Comparison of ENCODE assay signal across 15 mouse cellular contexts in the genomic region with DNA sequence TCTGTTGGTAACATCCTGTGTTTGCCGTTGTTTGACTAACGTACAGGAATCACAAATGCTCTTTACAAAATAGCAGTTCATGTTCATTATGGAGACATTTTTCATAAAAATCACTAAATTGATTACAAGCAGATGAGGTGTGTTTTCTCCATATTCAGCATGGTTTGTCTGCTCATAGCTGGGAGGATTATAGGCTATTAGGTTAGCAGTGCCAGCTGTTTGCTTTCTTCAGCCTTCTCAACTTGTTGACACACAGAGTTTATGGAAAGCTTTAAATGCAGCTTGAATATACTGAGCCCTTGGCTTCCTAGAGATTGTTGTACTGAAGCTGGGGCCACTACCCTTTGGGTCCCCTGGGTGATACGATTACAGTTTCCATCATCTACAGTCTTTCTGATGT.
"Had no signal": no experiment of that assay in that cellular context is flagged by ENCODE, and none has a peak within 500 bp of the region (broad histone marks: within the 10 kb centered on the region; RNA-seq: fewer than 3 reads in every experiment).

No protein-coding gene starts in this region.

- H3K36me3 ChIP-seq: neural tube, embryonic 15.5 days; stomach, embryonic 15.5 days had no signal

- H3K4me1 ChIP-seq: stomach, embryonic 15.5 days had no signal

- DNase-seq: retina, postnatal 1 day; right cerebral cortex, adult 18-20 months; right cerebral cortex, postnatal 14 days; right cerebral cortex, postnatal 25 days; right cerebral cortex, postnatal 4 days; spleen, adult 18-20 months; thymus, adult 18-20 months; thymus, adult 2 months; thymus, postnatal 14 days; thymus, postnatal 25 days; thymus, postnatal 36 days; thymus, postnatal 4 days had no signal

- H3K4me3 ChIP-seq: neural tube, embryonic 15.5 days; stomach, embryonic 15.5 days had no signal

- H3K27ac ChIP-seq: neural tube, embryonic 15.5 days; stomach, embryonic 15.5 days; stomach, postnatal 0 days had no signal

- H3K9ac ChIP-seq: neural tube, embryonic 15.5 days; stomach, embryonic 15.5 days had no signal

- H3K9me3 ChIP-seq: neural tube, embryonic 15.5 days; stomach, embryonic 15.5 days had no signal

- H3K4me2 ChIP-seq: neural tube, embryonic 15.5 days; stomach, embryonic 15.5 days had no signal

- H3K27me3 ChIP-seq: neural tube, embryonic 15.5 days had no signal
